Mouse (Mus musculus): ENCODE data around the gene Fsip1.
"Not testable (repeated sequence)": the region's sequence is repeated elsewhere in the genome, so short reads cannot be mapped to it uniquely, and the experiment has no call there.

The Fsip1 gene

DNA sequence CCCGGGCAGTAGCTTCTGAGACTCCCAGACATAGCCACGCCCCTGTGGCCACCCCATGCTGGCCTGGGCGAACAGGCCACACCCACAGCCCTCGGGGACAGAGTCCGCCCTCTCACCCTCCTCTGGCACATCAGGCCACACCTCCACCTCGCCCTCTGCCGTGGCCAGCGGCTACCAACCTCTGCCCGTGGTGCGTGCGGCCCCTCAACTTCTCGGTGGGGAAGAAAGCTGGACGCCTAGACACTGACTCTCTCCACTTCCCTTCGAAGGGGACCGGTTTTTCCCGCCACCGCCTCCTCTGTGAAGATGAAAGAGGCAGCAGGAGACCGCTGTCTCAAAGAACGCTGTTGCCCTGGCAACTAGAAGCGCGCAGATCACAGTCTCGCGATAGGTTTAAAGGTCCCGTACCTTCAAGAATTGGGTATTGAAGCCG lies at the start of gene Fsip1:
Gene Fsip1, minus strand, starts transcription at position 346 of the 433 bp plus-strand sequence.
- peak; percentile 61 to 72 for DNase-seq (ENCODE audit: low spot score in 2 of 2)

DNA sequence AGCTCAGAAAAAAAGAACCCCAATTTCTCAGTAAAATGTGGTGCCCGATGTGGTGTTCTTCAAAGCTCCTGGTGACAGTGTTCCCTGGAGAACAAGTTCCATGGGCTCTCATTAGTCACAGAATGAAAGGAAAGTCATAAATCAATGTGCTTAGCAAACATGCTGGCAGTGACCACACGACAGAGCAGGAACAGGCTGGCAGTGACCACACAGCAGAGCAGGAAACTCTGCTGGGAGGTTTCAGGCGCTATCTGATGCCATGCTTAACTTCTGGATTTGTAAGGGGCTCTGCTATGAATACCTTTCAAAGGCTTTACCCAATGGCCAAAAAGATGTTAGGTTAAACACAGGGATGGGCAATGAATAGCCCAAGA lies 49.7 kb upstream of the Fsip1 start:
- no peak for DNase-seq (ENCODE audit: low spot score in 2 of 2)

DNA sequence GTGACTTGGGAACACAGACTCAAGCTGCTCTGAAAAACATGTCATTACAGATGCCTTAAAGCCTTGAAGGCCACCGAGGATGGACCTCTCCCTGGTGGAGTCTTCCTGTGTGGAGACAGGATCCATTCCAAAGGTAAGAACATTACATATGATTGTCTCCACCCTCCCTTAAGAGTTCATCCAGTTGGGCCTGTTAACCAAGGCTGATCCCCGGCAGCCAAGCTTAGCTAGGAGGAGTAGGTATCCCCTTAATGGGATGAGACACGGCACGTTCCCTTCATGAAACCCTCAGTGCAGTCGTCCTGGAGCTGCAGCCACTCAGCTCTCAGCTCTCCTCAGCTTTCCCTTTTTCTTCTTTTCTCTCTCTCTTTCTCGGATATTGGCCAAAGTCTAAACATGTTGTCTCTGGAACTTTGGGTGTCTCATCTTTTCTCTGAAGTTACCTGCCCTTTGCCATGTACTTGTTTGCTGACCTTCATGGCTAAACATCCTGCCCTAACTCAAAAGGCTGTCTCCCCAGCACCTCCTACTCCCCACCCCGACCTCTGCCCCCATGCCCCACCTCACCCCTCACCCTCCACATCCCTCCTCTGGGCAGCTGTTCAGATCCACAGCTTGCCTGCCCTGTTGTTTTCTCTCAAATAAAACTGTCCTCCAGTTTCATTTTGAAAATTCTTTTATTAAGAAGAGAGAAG lies 49.2 kb upstream of the Fsip1 start:
- DNase-seq (ENCODE audit: low spot score in 2 of 2), result no peak

DNA sequence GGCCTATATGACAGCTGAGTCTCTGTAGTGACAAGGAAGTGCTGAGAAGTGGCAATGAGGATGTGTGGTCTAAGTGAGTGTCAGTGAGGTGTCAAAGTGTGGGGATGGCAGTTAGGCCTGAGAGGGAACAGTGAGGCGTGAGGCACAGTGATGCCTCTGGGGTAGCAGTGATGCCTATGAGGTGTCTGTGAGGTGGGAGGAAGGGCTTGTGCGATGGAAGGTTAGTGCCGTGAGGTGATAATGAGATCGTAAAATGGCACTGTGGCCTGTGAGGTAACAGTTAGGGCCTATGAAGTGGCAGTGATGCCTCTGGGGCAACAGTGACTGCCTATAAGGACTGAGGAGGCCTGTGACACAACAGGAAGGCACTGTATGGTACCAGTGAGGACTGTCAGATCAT lies 46.7 kb upstream of the Fsip1 start:
- no peak for DNase-seq (ENCODE audit: low spot score in 2 of 2)

DNA sequence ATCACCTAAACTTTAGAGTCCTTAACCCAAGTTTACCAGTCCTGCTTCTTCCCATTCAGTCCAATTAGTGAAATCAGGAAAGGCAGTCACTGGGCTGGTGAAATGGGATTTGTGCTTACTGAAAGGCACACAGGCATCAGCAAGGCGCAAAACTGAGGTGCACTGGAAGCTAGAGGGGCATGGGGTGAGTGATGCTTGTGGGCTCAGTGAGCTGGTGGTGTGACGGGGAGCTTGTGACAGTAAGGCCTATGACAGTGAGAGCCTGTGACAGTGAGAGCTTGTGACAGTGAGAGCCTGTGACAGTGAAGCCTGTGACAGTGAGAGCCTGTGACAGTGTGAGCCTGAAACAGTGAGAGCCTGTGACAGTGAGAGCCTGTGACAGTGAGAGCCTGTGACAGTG lies 44.9 kb upstream of the Fsip1 start:
- no peak for DNase-seq (ENCODE audit: low spot score in 2 of 2)

DNA sequence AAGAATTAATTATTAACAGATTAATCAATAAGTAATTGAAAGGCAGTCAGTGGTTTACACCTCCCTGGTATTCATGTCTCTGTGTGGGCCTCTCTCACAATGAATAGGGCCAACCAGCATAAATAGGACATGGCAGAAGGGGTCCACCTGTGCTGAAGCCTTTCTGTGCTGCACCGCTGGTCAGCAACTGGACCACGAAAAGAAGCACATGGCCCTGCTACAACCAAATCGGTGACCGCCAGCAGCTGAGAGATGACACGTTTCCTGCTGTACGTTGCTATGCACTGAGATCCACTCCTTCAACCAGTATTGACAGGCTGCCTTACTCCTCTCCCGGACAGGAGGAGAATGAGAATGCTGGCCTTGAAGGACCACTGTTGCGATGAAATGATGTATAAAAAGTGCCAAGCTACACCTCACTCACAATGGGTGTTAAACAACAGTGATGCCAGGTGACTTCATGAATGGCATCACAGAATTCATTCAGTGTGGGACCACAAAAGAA lies 44.3 kb upstream of the Fsip1 start:
- no peak for DNase-seq (ENCODE audit: low spot score in 2 of 2)

DNA sequence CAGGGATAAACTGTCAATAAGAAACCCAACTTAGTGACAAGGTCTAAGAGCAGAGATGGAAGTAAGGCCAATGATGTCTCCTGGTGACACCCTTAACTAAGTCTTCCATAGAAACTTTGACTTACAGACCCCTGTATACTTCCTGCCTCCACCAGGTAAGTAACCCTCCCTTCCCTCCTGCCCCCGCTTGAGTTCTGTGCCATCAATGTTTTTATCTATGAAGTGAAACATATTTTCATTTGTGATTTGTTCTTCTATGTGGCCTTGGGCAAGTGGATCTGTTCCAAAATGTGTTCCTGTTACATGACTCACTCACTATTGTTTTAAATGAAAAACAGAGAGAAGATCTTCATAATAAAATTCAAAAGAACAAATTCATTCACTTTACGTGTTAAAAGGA lies 43.2 kb upstream of the Fsip1 start:
- no peak for DNase-seq (ENCODE audit: low spot score in 2 of 2)

DNA sequence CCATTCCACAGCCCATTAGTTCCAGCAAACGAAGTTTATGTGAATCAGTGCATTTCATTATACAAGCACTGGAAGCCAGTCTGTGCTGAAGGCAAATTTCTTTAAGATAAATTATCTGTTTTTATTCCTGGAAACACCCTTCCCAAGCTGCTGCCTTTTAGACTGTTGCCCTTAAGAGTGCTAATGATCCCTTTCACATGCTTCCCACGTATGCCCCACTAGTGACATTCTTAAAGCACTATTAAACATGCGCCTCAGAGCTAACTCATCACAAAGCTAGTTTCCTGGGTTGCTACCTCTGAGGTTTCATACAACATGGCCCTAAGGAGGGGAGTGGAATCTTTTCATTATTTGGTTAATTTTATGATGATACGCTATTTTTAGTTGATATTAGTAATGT lies 41.8 kb upstream of the Fsip1 start:
- no peak for DNase-seq (ENCODE audit: low spot score in 2 of 2)

DNA sequence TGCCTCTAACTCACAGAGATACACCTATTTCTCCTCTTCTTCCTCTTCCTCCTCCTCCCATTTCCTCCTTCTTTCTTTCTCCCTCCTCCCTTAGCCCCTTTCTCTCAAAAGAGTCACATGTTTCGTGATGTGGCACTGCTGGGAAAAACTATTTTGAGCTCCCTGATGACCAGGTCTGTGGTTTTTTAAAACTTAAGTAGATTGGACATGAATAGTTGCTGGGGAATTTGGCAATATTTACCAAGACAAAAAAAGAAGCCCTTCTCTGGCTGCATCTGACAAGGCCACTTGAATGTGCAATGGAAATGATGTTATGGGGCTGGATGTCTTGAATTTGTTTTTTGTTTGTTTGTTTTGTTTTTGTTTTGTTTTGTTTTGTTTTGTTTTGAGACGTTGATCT lies 41.2 kb upstream of the Fsip1 start:
- no peak for DNase-seq (ENCODE audit: low spot score in 2 of 2)

DNA sequence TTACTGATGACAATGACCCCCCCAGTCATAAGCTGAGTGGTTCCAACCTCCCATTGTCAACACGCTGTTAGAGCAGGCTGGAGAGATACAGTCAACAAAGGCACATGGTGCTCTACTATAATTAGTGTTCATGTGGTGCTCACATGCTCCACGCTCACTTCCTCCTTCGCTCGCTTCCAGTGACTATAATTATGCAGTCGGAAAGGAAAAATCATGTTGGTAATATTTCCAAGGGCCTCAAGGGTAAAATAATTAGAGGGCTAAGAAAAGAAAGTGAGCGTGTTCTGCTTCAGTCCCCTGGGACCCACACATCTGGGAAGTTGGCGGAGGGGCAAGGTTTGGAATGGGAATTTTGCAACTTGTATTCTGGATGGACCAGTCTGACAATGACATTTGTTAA lies 38.7 kb upstream of the Fsip1 start:
- DNase-seq (ENCODE audit: low spot score in 2 of 2), result no peak

DNA sequence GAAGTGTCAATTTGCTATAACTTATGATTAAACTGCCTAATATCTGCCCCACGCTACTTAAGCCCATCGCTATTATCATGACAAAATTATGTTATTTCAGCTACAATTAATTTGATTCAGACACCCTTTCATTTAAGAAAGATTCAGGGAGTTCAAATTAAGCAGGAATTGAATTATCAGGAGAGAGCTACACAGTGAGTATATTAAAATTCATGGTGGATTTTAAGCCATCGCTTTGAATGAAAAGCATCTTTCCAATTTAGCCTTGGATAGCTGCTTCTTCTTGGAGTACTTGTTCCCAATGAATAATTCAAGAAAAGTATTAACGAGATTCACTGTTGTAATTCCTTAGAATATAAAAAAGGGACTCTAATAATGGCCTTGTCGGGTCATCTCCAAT lies 36.8 kb upstream of the Fsip1 start:
- DNase-seq (ENCODE audit: low spot score in 2 of 2), result no peak

DNA sequence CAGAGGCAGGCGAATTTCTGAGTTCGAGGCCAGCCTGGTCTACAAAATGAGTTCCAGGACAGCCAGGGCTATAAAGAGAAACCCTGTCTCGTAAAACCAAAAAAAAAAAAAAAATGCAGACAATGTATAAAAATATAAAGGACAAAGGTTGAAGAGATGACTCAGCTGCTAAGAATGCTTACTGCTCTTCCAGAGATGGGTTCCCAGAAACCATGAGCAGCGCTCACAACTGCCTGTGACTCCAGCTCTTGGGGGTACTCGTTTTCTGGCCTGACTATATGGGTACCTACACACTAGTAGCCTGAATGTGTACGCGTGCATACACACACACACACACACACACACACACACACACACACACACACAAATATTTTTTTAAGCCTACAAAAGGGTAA lies 32.3 kb upstream of the Fsip1 start:
- DNase-seq (ENCODE audit: low spot score in 2 of 2), result not testable (repeated sequence)

DNA sequence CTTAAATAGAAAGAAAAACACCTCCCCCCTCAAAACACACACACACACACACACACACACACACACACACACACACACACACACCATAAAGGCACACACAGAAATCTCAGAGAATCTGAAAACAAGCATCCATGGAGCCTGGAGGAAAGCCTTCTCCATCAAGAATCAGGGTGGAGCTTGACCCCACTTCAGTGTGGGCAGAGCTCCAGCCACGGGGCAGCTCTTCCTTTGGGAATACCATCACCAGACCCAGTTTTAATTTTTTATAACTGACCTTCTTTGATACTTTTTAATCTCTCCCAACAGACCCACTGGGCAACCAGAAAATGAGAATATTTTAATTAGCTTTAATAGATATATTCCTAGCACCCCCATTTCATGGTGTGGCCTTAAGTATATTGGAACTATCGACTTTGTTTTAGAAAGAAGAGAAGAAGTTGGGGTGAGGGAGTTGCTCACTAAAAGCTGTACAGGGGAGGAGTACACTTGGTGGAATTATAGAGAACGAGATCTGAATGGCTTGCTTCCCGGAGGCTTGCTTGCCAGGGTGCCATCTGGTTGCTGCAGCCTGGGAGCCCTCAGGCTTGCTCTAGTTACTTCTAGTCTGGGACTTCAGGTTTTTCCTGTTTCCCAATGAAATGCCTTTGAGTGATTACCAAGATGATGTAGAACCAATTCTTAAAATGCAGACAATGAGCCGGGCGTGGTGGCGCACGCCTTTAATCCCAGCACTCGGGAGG lies 31.7 kb upstream of the Fsip1 start:
- no peak for DNase-seq (ENCODE audit: low spot score in 2 of 2)

DNA sequence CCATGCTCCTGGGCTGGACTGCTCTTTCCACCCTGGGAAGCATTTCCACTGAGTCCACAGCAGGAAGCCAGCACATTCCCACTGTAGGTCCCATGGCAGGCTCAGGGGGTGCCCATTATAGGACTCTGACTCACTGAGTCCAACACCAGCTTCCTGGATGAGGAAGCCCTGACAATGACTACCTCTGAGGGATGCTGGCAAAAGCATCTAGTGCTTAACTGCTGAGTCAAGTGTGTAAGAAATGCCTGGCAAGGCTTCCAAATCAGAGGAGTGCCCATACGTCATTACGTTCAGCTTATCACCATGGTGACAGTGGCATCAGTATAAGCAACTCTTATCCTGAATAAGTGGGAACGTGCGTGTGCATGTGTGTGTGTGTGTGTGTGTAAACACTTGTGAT lies 30.9 kb upstream of the Fsip1 start:
- no peak for DNase-seq (ENCODE audit: low spot score in 2 of 2)

DNA sequence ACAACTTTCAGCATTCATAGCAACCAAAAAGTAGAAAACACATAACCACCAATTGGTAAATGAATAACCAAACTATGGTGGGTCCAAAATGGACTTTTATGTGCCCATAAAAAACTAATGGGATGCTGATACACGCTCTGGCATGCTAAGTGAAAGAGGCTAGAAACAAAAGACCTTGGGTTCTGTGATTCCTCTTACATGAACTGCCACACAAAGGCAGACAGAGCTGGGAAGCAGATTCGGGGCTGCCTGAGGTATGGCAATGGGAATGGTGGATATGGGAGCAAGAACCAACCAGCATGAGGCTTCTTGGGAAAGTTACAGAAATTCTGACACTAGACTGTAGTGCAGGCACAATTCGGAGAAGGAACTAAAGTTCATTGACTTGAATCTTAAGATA lies 25.7 kb upstream of the Fsip1 start:
- DNase-seq (ENCODE audit: low spot score in 2 of 2), result no peak

DNA sequence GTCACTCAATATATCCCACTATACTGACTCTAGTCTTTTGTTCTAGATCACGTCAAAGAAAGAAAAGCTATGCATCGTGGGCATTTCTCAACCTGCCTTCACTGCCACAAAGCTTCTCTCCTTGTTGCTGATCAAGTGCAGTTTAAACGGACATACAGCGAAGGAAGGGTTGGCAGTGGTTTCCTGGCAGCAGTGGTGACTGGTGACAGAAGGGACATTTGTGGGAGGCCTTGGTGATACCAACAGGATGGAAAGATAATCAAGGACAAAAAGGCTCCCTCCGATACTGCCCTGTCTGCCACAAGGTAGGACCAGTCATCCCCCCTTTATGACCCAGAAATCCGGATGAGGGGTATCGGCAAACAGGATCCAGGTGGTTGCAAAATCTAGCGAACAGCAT lies 21.5 kb upstream of the Fsip1 start:
- DNase-seq (ENCODE audit: low spot score in 2 of 2), result no peak

DNA sequence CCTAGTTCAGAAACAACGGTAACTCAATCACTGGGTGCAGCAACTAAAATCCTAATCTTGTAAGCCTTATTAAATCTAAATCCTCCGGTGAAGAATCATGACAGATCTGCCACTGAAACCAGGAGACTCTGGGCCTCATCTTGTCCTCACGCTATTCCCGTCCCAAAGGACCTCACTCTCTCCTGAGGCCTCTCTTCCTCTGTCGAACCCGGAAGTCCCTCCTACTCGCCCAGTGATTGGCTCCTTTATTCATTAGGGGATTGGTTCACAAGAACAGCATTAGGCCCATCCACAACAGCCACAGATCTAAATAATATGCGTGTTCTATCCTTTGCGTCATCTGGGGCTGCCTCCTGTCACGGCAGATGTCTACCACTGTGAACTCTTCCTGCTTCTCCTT lies 14.8 kb upstream of the Fsip1 start:
- no peak for DNase-seq (ENCODE audit: low spot score in 2 of 2)

DNA sequence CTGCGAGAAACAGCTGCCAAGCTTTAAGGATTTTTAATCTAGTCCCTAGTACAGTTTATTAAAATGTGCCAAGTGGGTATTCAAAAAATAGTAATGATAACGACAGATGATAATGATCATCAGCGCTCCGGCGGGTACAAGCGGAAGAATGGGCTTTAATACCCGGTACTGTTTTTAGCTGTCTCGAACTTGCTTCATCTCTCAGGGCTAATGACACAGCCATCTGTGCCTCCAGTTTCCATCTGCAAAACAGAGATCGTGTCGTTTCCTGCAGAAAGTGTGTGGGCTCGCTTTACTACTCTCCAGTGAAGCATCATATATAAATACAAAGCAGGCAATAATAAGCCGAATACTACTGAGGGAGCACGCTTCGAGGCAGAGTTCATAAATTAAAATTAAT lies 13.4 kb upstream of the Fsip1 start:
- no peak for DNase-seq (ENCODE audit: low spot score in 2 of 2)

DNA sequence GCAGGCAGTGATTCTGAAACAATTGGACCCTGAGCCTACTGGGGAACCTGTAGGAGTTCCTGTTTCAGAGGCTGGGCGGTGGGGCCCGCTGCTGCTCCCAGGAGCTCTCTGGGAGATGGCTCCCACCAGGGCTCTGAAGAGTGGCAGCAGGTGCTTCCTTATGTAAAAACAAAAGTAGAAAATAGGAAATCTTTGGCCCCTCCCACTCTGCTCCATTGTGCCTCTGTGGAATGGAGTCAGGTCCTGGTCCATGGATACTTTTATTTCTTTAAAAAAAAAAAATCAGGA lies 7.1 kb upstream of the Fsip1 start:
- no peak for DNase-seq (ENCODE audit: low spot score in 2 of 2)

DNA sequence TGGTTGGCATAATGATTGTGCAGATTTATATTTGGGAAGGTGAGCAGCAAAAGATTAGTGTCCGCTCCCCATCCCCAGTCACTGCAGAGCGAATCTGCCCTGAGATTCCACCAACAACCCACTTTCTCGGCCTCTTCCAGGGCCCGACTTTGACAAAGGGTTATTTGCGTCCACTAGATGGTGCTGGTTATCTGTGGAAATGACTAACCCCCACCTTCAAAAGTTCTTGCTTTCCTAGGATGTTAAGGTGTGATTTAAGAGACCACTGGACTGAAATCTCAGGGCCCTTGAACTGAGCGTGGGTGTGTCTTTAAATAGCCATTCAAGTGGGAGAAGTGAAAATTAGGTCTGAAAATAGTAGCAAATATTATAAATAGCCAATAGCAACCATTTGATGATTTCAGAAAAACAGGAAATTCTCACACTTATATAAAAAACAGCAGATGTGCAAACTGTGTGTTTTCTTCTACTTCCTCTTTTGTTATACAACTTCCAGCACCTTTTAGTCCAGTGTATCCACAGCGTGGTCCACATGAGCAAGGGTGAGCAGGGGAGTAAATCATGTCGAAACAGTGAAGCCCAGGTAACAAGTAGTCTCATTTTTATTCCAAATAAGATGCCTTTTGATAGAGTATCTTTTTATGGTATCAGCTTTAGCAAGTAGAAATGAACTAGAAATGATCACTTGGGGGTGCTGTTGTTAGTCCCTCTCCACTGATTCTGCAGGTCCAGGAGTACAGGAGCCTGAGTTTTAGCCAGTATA lies 6.6 kb upstream of the Fsip1 start:
- DNase-seq (ENCODE audit: low spot score in 2 of 2), result peak in 1 of 2 experiments; percentile 49

DNA sequence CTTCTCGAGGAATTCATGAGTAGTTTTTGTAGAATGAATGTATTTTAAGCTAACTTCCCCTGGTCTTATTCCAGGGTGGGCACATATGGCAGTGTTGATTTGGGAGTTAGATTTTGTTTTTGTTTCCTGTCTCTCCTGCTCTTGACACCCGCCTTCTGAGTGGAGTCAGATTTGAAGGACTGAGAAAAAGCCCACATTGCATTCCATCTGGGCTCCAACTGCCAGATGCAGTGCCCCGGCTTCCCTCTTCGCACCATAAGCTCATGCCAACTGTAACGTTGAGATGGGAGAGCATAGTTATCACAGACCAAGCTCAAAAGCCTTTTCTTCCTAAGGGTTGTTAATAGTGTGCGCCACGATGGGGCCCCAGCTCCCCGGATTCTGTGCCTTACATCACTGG lies 5.9 kb upstream of the Fsip1 start:
- peak; percentile 63 to 68 for DNase-seq (ENCODE audit: low spot score in 2 of 2)

DNA sequence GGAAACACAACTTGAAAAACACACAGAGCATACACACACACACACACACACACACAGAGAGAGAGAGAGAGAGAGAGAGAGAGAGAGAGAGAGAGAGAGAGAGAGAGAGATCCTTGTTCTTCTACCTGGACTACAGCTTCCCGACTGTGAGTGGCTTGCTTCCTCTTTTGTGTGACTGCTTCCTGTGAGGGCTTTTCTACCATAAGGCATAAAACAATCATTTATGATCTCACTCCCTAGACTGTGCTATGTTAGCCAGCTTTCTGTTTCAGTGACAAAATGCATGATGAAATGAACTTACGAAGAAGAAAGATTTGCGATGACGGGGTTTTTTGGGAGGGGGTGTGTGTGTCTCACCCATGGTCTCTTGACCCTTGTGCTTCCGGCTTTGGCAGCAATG lies 3.0 kb upstream of the Fsip1 start:
- DNase-seq (ENCODE audit: low spot score in 2 of 2), result no peak

DNA sequence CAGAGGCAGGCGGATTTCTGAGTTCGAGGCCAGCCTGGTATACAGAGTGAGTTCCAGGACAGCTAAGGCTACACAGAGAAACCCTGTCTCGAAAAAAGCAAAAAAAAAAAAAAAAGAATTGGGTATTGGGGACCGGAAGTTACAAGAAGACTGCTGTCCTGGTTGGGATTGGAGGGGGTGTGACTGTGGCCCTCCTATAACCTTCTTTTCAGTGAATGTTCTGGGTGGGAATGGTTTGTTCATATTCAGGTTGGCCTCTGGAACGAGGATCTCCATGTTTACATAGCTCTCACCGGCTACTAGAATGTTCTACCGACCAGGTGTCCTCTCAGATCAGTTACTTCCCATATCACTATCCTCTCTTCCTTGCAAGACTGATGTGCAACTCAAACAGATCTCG lies 328 bp upstream of the Fsip1 start:
- DNase-seq (ENCODE audit: low spot score in 2 of 2), result no peak
